Mouse (Mus musculus): Measurements from ENCODE around the gene Nek1. TPM values are rescaled to one million over a fixed set of nuclear protein-coding genes. Genes with fewer than 3 reads are reported as not detected.
A peak's percentile ranks its signal among the peaks of the same experiment; 100 is the strongest.

Gene Nek1
- polyA plus RNA-seq, 1 experiment from 2014 or later = 30.3 TPM

DNA sequence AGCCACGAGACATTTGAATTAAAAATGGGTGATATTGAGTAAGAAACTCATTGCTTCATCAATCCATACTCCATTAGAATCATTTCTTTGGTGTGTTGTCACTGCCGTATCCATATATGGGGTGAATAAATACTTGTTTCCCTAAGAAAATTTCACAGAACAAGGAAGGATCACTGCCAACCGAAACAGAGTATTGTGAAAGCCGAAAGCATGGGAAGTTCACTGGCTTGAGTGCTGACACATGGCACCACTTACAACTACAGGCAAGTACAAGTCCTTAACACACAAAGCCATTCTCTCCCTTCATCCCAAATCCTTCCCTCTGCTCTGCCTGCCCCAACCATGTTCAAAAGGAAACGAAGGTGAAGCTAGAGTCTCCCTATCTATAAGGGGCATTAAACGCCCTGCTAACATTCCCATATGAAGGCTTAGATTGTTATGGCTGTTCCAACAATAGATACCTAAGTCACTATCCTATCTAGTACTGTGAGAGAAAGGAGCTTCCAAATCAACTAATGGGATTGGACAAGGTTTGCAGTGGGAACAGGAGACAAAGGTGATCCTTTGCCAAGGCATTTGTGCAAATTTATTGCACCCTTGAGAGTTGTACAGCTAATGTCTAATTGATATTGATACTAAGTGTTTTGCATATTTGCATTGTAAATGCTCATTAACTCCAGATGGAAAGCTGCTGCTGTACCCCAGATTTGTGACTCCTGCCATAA lies 168.6 kb downstream of the Nek1 start:
- Histone ChIP-seq H3K4me3 (replicated peaks; ENCODE audit: low read length) (no peak overlapping the region), H3K9me3 (ENCODE audit: control insufficient read depth, low read length) (no peaks in the 10 kb centered on the region), H3K4me1 (replicated peaks; ENCODE audit: control insufficient read depth, insufficient read depth, low read length) (no peaks in the 10 kb centered on the region), H3K36me3 (replicated peaks; ENCODE audit: control insufficient read depth, insufficient read depth) (no peaks in the 10 kb centered on the region), H3K4me2 (replicated peaks) (no peak overlapping the region), H3K27me3 (ENCODE audit: control insufficient read depth, insufficient read depth, low read length) (no peaks in the 10 kb centered on the region), H3K27ac (no peak overlapping the region), H3K9ac (no peak overlapping the region)
- no peak for ATAC-seq (ENCODE audit: low FRiP score)
- WGBS = 88% methylated on average over 6 of the region's 6 CpGs
- DNase-seq (ENCODE audit: low spot score) = no peak

DNA sequence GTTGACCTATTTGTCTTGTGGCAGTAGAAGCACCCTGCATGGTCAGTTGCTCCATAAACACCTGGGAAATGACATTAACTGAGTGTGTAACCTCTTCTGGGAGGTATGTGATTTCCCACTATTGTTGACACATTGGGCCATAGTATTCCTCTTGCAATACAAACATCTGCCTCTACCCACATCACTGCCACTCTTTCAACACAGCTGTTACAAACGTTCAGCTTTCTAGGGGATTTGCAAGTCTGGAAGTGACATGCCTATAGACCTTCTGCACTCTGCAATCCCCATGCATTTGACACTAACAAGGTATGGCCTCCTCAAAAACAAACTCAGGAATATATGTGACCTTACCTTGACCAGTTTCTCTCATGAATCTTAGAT lies 169.2 kb downstream of the Nek1 start:
- WGBS = 62% methylated on average over 1 of the region's 1 CpGs
- no peak for ATAC-seq (ENCODE audit: low FRiP score)

DNA sequence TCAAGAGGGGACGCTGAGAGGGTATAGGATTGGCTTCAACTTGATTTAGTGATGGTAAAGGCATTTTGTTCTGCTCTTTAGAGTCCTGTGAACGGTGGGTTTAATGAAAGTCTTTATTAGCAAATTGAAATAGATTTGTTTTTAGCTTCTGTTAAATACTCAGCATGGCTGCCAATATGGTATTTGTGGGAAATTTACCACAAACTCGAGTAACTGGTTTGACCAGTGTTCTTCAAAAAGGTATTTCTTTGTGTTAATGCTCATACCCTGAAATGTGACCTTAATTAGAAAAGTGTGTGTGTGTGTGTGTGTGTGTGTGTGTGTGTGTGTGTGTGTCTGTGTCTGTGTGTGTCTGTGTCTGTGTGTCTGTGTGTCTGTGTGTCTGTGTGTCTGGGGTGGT lies 178.6 kb downstream of the Nek1 start:
- WGBS = 85% methylated on average over 3 of the region's 3 CpGs

More for the DNA sequence above, 169.2 kb downstream of the Nek1 start:
- DNase-seq (ENCODE audit: low spot score) = no peak
- Histone ChIP-seq H3K27me3 (ENCODE audit: control insufficient read depth, insufficient read depth, low read length) (no peaks in the 10 kb centered on the region), H3K4me1 (replicated peaks; ENCODE audit: control insufficient read depth, insufficient read depth, low read length) (no peaks in the 10 kb centered on the region), H3K4me3 (replicated peaks; ENCODE audit: low read length) (no peak overlapping the region), H3K9ac (no peak overlapping the region), H3K4me2 (replicated peaks) (no peak overlapping the region), H3K36me3 (replicated peaks; ENCODE audit: control insufficient read depth, insufficient read depth) (no peaks in the 10 kb centered on the region), H3K27ac (no peak overlapping the region), H3K9me3 (ENCODE audit: control insufficient read depth, low read length) (no peaks in the 10 kb centered on the region)

DNA sequence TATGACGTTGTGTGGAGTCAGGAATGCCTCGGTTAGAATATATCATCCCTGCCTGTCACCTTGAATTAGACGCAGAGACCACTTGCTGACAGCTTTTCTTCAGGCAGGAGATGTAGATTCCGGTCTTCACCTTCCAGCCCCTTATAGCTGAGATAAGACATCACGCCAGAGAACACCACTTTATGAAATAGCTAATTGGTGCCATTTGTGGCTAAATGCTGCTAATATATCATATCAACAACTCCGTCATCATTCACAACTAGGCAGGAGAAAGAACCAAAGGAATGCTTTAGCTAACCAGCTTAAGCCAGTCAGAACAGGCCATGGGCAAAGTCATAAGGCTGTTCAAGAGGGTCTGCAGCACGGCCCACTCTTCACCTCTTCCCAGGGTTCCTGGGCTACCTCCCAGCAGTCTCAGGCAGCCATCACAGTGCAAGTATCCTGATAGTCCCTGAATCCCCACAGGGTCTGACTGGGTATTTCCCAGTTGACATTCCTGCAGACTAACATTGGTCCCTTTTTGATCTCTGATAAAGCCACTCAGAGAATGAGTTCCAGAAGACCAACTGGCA lies 181.0 kb downstream of the Nek1 start:
- Histone ChIP-seq H3K27ac (0 out of 2 replicates have a peak overlapping the region, but pooled peaks have one; percentile 20), H3K4me1 (replicated peaks; ENCODE audit: control insufficient read depth, insufficient read depth, low read length) (0 out of 2 replicates have a peak, but pooled peaks cover 6% of the 10 kb centered on the region), H3K4me2 (replicated peaks) (no peak overlapping the region), H3K4me3 (replicated peaks; ENCODE audit: low read length) (no peak overlapping the region), H3K27me3 (ENCODE audit: control insufficient read depth, insufficient read depth, low read length) (no peaks in the 10 kb centered on the region), H3K36me3 (replicated peaks; ENCODE audit: control insufficient read depth, insufficient read depth) (no peaks in the 10 kb centered on the region), H3K9ac (no peak overlapping the region), H3K9me3 (ENCODE audit: control insufficient read depth, low read length) (no peaks in the 10 kb centered on the region)
- DNase-seq (ENCODE audit: low spot score) (no peak), ATAC-seq (ENCODE audit: low FRiP score) (no peak)
- WGBS = 69% methylated on average over 7 of the region's 7 CpGs

More for the DNA sequence above, 178.6 kb downstream of the Nek1 start:
- no peak overlapping the region for H3K4me2 ChIP-seq (replicated peaks)
- no peak overlapping the region for H3K27ac ChIP-seq
- ATAC-seq (ENCODE audit: low FRiP score) = no peak
- H3K9me3 ChIP-seq (ENCODE audit: control insufficient read depth, low read length) = no peaks in the 10 kb centered on the region
- no peak overlapping the region for H3K9ac ChIP-seq
- H3K27me3 ChIP-seq (ENCODE audit: control insufficient read depth, insufficient read depth, low read length) = no peaks in the 10 kb centered on the region
- H3K4me1 ChIP-seq (replicated peaks; ENCODE audit: control insufficient read depth, insufficient read depth, low read length) = no peaks in the 10 kb centered on the region
- DNase-seq (ENCODE audit: low spot score) = no peak
- H3K36me3 ChIP-seq (replicated peaks; ENCODE audit: control insufficient read depth, insufficient read depth) = no peaks in the 10 kb centered on the region
- H3K4me3 ChIP-seq (replicated peaks; ENCODE audit: low read length) = no peak overlapping the region

DNA sequence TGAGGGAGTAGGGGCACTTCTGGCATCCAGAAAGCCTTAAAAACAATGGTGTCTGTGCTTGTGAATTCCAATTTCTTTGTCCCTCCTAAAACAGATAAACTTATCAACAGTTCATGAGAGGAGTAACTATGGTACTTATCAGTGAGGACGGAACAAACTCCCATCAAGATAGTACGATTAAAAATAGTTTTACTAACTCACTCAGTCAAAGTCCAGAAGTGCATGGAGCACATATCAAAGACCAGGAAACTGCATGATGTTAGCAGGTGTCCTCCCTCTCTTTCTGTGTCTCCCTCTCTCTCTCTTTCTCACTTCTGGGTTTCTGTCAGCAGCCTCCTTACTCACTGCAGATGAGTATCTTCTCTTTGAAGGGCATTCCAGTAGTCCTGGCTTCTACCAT lies 182.9 kb downstream of the Nek1 start:
- no peak overlapping the region for H3K4me2 ChIP-seq (replicated peaks)
- H3K27me3 ChIP-seq (ENCODE audit: control insufficient read depth, insufficient read depth, low read length) = no peaks in the 10 kb centered on the region
- no peak overlapping the region for H3K4me3 ChIP-seq (replicated peaks; ENCODE audit: low read length)
- no peak overlapping the region for H3K9ac ChIP-seq
- 0 out of 2 replicates have a peak, but pooled peaks cover 7% of the 10 kb centered on the region for H3K4me1 ChIP-seq (replicated peaks; ENCODE audit: control insufficient read depth, insufficient read depth, low read length)
- 96% methylated on average over 2 of the region's 2 CpGs for WGBS
- H3K36me3 ChIP-seq (replicated peaks; ENCODE audit: control insufficient read depth, insufficient read depth) = no peaks in the 10 kb centered on the region
- DNase-seq (ENCODE audit: low spot score) = no peak
- H3K27ac ChIP-seq = no peak overlapping the region
- no peak for ATAC-seq (ENCODE audit: low FRiP score)
- no peaks in the 10 kb centered on the region for H3K9me3 ChIP-seq (ENCODE audit: control insufficient read depth, low read length)

DNA sequence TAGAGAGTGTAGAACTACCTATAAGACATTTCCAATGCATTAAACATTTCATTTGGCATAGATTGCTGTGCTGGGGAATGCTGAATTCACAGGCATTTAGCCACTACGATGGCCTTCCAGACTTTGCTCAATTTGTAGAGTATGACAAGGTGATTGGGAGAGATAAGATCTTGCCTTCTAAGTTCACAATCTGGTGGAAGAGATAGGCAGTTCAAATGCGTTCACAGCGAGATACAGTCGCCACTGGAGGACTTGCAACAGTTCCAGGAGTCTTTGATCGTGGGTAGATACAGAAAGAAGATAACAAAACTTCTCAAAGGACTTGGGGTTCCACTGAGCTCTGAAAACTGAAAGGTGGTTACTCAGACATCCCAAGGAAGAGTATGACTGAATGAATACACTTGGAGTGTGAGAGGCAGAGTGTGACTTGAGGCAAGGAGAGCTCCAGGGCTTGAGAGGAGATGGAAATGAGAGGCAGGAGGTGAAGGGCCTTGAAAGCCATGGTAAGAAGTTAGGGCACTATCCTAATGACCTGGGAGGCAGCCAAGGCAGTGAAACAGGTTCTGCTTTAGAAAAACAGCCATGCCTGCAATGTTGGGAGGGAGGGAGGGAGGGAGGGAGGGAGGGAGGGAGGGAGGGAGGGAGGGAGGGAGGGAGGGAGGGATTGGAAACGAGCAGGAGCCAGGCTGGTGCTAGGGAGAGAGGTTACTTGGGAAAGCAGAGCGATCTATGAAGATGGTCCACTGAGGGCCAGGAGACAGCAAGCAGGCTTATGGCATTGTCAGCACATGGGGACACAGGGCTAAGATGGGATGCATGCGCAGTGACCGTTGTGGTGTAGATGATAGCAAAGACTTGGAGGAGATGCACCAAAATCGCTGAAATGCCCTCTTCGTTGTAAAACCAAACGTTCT lies 184.9 kb downstream of the Nek1 start:
- 0 out of 2 replicates have a peak, but pooled peaks cover 7% of the 10 kb centered on the region for H3K4me1 ChIP-seq (replicated peaks; ENCODE audit: control insufficient read depth, insufficient read depth, low read length)
- no peaks in the 10 kb centered on the region for H3K36me3 ChIP-seq (replicated peaks; ENCODE audit: control insufficient read depth, insufficient read depth)
- ATAC-seq (ENCODE audit: low FRiP score) (no peak), DNase-seq (ENCODE audit: low spot score) (no peak)
- WGBS = 78% methylated on average over 12 of the region's 12 CpGs
- no peak overlapping the region for H3K9ac ChIP-seq
- H3K4me2 ChIP-seq (replicated peaks) = no peak overlapping the region
- H3K27me3 ChIP-seq (ENCODE audit: control insufficient read depth, insufficient read depth, low read length) = no peaks in the 10 kb centered on the region
- no peak overlapping the region for H3K27ac ChIP-seq
- no peaks in the 10 kb centered on the region for H3K9me3 ChIP-seq (ENCODE audit: control insufficient read depth, low read length)
- no peak overlapping the region for H3K4me3 ChIP-seq (replicated peaks; ENCODE audit: low read length)

DNA sequence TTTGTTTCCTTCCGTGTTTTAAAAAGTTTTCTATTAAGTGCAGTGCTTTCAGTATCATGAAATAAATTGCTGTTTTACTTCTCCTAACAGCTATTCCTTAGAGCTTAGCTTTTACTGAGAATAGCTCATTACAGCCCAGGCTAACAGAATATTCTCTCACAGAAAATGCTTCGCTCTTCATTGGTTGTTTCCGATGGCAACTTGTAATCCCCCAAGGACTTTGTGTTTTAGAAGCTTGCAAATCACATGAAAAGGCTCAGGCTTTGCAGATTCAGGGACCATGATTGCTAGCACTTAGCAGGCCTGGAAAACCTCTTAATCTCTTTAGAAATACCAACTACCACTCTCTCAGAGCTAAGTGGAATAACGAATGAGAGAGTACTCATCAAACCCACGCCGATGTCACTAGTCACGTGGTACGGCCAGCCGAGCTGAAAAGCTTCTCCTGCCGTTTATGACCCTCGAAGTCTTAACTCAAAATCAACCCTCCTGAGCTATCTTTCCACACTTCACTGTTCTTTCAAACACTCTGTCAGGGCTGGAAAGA lies 185.7 kb downstream of the Nek1 start:
- ATAC-seq (ENCODE audit: low FRiP score) (0 out of 2 replicates have a peak, but pooled peaks have one; percentile 40), DNase-seq (ENCODE audit: low spot score) (peak; percentile 28)
- Histone ChIP-seq H3K27ac (no peak overlapping the region), H3K4me1 (replicated peaks; ENCODE audit: control insufficient read depth, insufficient read depth, low read length) (0 out of 2 replicates have a peak, but pooled peaks cover 7% of the 10 kb centered on the region), H3K9me3 (ENCODE audit: control insufficient read depth, low read length) (no peaks in the 10 kb centered on the region), H3K27me3 (ENCODE audit: control insufficient read depth, insufficient read depth, low read length) (no peaks in the 10 kb centered on the region), H3K36me3 (replicated peaks; ENCODE audit: control insufficient read depth, insufficient read depth) (no peaks in the 10 kb centered on the region), H3K9ac (no peak overlapping the region), H3K4me2 (replicated peaks) (no peak overlapping the region), H3K4me3 (replicated peaks; ENCODE audit: low read length) (no peak overlapping the region)
- 58% methylated on average over 11 of the region's 11 CpGs for WGBS

Data from hindbrain, embryonic 14.5 days (tissue).